Mouse (Mus musculus): Measurements from ENCODE around the gene Gm28576. TPM values are rescaled to one million over a fixed set of nuclear protein-coding genes. Genes with fewer than 3 reads are reported as not detected.
"Not testable (repeated sequence)": the region's sequence is repeated elsewhere in the genome, so short reads cannot be mapped to it uniquely, and the experiment has no call there.

Gene Gm28576
- not detected for total RNA-seq (2021)
- long read RNA-seq = 0 reads

GRCm38 (mm10) chrY:7722641-7723040 is at the start of gene Gm28576:
Gene Gm28576 (plus strand): TSS chrY:7722941.
- not testable (repeated sequence) for DNase-seq (ENCODE audit: low spot score in 2 of 2)

Other genes with a start within 250 kb of the Gm28576 start
- gene Gm20826, start 84.5 kb upstream of the Gm28576 start, total RNA-seq (2021) = not detected